Mouse (Mus musculus) left cerebral cortex, adult 18-20 months (tissue): Measurements from ENCODE around the gene H2afj. TPM values are rescaled to one million over a fixed set of nuclear protein-coding genes. Genes with fewer than 3 reads are reported as not detected.
A peak's percentile ranks its signal among the peaks of the same experiment; 100 is the strongest.
"Not testable (repeated sequence)": the region's sequence is repeated elsewhere in the genome, so short reads cannot be mapped to it uniquely, and the experiment has no call there.

Source experiments
- DNase-seq, 2 experiments: peaks; one replicate each; pipeline ENCODE4 v3.0.0; 2021 to 2022; ENCODE audit warnings: low spot score in 2 of 2, mixed read lengths in 1 of 2
- long read RNA-seq, 2 experiments: library from polyadenylated mRNA; stranded (forward); transcript quantifications; one replicate each; pipeline ENCODE4 v2.0.0; 2021
- total RNA-seq, 2 experiments: library from RNA; stranded (reverse); gene quantifications; 2 replicates each; pipeline ENCODE4 v1.2.3; 2021

The H2afj gene
- 10 to 100 TPM; 50.9 to 57.0 TPM for total RNA-seq
- long read RNA-seq, experiment 1, transcript H2afj-201 (1 exons, 1,831 nt), result major isoform, 63 of 65 reads
- long read RNA-seq, experiment 1, partial matches to known transcripts, result 0 of 65 reads
- long read RNA-seq, experiment 1, other reads (novel, unspliced or antisense), result 0 of 65 reads
- long read RNA-seq, experiment 2, transcript H2afj-201 (1 exons, 1,831 nt), result major isoform, 60 of 61 reads
- long read RNA-seq, experiment 2, partial matches to known transcripts, result 0 of 61 reads
- long read RNA-seq, experiment 2, other reads (novel, unspliced or antisense), result 0 of 61 reads

DNA sequence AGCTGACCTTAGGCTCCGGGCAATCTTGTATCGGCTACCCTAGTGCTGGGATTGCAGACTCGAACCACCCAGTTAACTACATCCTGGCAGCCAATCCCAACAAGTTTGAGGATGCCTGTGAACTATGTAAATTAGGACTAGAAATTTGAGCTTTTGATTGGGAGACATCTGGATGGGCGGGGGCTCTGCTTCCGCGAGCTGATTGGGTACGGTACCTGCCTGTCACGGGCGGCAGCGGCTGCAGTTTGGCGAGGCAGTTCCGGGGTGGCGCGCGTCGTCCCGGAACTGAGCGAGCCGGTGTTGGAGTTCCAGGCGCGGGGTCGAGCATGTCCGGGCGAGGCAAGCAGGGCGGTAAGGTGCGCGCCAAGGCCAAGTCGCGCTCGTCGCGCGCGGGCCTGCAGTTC, at the start of gene H2afj:
Gene H2afj, plus strand, starts transcription at position 231 of the 404 bp plus-strand sequence.
- peak; percentile 97 to 98 for DNase-seq

DNA sequence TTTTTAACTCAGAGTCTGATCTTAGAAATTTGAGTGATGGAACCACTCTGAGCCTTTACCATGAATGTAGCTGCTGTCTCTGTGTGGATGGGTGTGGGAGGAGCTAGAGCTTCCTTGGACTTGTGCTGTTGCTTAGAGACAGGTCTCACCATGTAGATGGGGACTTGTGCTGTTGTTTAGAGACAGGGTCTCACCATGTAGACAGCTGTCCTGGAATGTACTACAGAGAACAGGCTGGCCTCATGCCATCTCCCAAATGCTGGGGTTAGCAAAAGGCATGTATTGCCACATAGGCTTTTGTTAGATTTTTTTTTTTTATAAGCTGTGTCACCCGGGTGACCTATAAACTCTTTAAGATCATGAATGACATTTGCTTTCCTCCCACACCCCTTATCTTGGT, 44.1 kb upstream of the H2afj start:
- DNase-seq, result no peak

DNA sequence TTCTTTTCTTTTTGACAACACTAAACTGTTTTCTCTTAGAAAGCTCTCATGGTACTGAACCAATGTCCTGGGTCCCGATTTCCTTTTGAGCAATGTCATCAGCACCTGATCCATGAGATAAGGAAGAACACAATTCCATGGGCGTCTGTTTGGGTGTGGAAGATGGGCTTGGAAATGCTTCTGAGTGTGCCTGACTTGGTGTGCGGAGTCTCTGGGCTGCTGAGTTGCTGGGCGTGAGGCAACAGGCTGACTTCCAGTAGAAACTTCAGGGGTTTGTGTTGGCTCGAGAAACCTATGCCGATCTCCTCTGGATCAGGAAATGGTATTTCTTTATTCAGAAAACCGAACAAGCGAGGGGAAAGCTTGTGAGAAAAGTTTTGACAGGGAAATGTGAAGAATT, 38.9 kb upstream of the H2afj start:
- DNase-seq, result no peak

DNA sequence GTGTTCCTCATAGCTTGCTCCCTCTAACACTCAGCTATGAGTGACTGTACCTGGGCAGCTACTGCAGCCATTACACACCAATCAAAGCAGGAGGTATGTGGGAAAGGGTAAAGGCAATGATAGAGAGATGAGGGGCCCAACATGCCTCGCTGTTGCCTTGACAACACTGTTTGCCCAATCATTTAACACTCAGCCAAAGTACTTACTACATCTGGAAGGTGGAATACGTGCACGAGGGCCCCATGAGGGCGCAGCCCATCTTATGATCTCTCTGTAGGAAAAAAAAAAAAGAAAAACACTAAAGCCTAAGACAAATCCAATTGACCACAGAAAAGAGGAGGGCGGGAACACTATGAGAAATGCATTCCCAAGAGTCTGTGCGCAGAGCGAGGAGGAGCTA, 38.2 kb upstream of the H2afj start:
- DNase-seq, result no peak

DNA sequence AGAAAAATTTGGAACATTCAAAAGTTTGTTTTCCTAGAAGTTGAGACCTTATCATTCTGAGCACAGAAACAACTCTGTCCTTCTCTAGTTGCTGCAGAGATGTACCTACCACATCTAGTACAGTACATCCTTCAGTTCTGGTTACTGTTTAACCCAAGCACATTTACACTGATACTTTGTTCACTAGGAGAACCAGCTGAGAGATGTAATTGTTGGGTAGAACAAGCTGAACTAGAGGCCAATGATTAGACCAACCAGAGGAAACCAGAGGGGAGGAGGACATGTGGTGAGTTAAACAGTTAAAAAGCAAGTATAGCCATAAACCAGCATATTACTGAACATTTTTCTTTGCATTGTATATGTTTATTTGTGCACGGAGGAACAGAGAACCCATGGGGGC, 31.7 kb upstream of the H2afj start:
- DNase-seq, result no peak

DNA sequence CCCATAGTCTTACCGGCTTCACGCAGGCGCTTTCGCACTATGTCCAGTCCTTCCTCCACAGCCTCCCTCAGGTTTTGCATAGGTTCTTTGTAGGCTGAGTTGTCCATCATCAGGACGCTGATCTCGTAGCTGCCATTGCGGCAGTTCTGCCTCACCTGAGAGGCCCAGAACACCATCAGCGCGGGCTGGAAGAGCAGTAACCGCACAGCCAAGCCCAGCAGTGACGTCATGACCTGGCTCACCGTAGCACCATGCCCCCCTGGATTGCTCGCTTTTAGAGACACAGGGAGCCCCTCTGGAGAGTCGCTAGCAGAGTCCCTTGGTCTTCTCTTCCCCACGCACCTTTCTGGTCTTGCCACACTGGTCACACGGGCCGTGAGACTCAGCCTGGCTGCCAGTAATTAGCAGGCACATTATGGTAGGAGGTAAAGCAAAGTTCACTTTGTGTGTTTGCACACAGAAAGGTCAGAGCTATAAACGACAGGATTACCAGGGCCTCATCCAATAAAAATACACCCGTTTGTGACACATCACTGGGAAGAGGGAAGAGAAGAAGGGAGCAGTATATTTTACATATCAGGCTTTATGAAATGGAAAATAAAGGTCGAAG, 26.6 kb upstream of the H2afj start, which contains the start of gene Gucy2c:
Gene Gucy2c, minus strand, starts transcription at position 389 of the 610 bp plus-strand sequence.
- no peak for DNase-seq

DNA sequence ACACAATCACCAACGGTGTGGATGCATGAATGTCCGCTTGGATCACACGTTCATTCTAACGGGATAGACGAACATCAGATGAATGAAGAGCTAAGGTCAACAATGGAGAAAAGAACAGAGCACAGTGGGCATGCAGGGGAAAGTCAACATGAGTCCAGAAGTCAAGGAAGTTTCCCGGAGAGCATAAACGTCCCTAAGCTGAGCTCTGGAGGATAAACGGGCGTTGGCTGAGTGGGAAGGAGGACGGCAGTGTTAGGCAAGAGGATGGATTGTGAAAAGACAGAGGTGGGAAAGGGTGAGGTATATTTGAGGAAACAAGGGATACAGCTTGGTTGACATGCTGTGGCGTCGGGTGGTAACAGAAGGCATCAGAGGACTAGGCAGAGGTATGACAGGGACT, 25.9 kb upstream of the H2afj start:
- no peak for DNase-seq

DNA sequence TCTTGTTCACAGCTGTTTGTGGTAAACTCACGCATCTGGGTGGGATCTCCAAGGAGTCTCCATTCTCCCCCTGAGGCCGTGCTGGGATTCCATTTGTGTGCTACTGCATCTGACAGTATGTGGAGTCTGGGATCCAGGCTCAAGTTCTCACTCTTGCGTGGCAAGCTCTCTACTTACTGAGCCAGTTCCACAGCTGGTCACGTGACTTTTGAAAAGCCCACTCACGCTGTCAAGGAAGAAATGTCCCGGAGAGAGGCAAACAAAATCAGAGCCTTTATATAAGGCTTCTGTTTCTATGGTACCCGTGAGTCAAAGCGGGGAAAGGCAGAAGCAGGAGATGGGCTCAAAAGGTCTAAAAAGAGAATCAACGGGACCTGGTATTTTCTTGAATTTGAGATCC, 25.3 kb upstream of the H2afj start:
- DNase-seq, result peak in 1 of 2 experiments; percentile 20

DNA sequence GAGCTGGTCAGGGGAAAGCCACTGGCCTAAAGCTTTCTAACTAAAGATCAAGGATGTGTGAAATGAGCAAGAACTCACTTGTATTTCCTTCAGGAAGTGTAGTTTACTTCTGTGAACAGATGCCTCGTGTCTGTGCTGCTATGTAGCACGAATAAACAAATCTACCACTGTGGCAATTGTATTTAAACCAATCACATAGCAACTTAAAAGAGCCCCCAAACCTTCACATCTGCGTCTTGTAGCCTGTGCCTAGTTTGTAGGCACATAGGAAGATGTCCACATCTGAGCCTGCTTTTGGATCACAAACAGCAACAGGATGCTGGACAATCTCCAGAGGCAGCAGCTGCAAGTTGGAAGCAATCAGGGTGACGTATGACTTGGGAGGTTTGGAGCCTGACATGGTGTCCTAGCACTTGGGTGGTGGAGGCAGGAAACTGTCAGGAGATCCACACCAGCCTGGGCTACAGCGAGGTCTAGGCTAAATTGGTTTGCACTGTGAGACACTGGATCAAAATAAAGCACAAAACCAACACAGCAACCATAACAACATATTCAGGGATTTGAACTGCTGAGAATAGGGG, 18.6 kb upstream of the H2afj start:
- no peak for DNase-seq

DNA sequence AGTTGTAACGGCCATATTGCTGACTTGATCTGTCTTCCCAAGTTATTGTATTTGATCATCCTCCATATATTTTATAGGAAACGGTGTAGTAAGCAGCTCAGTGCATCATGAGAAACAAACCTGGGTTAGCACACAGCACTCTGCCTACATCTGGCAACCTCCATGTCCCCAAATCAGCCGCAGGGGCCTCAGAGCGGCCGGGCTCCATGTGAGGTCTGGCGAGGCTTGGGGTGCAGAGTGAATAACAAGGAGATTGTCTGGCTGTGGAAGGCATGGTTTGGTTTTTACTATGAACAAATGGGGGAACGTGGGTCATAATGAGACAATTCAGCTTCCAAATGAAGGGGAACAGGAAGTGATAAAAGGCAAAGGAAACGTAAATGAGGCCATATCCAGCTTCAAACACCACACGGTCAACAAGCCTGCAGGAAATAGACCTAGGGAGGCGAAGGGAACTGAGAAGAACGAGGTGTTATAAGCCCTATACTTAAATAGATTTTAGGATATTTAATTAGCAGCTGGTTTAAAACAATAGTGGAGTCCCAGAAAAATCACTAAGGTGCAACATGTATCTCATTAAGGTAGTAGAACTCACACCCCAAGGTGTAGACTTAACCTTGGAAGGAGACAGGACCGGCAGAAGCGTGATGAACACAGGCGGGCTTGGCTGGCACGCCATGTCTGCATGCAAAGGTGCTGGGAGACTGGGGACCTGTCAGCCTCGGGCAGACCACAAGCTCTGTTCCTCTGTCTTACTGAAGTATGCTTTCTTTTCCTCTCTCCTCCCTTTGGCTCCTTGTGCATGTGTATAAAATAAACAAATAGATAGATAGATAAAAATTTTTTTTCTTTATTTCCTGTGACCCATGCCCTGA, 14.9 kb upstream of the H2afj start:
- no peak for DNase-seq

DNA sequence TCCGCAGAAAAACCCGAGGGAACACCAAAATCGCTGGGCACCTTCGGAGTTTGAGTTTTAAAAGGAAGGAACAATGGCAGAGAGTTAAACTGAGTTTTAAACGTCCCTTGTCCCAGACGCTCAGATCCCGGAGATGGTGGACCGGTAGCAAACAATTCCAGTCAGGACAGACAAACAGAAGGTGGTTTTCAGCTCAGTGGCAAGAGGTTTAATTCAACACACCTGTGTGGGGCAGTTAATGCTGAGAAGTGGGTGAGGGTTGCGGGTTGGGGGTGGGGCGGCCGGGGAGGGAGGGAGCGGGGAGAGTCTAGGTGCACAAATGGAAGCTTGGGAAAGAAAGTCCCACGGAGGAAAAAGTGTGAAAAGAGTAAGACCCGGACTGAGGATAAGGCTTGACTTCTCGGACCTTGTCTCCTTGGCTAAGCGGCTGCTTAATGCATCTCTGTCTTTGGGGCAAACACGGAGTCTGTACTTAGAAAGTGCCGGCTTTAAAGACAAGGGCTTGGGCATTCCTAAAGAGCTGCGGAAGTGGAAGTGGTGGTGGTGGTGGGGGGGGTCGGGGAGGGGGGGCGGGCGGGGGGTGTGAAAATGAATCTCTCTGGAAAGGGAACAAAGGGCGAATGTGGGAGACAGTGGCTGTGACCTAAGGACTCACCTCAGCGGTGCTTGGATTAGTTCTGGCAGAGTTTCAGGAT, 14.1 kb upstream of the H2afj start:
- DNase-seq, result no peak

DNA sequence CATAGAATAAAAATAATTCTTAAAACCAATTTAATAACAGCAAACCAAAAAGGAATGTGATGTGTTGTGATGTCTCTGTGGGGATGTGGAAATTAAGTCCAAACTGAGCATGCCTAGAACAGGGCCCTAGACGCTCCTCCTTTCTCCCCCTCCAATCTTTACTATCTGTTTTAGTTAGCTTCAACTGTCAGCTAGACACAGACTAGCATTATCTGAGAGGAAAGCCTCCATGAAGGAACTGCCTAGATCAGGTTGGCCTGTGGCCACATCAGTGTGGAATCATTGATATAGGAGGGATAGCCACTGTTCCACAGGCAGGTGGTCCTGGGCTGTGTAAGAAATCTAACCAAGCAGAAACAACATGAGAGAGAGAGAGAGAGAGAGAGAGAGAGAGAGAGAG, 12.9 kb upstream of the H2afj start:
- DNase-seq, result no peak

DNA sequence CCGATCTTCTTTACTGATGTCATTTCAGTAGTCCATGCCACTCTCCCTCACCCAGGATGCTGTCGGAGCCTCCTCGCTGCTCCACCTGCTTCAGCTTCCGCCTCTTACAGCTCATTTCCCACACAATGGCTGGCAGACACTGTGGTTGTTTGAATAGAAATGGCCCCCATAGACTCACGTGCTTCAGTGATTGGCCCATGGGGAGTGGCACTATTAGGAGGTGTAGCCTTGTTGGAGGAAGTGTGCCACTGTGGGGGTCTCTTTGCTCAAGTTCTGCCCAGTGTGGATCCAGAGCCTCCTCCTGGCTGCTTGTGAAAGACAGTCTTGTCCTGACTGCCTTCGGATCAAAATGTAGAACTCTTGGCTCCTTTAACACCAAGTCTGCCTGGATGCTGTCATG, 12.2 kb upstream of the H2afj start:
- no peak for DNase-seq

DNA sequence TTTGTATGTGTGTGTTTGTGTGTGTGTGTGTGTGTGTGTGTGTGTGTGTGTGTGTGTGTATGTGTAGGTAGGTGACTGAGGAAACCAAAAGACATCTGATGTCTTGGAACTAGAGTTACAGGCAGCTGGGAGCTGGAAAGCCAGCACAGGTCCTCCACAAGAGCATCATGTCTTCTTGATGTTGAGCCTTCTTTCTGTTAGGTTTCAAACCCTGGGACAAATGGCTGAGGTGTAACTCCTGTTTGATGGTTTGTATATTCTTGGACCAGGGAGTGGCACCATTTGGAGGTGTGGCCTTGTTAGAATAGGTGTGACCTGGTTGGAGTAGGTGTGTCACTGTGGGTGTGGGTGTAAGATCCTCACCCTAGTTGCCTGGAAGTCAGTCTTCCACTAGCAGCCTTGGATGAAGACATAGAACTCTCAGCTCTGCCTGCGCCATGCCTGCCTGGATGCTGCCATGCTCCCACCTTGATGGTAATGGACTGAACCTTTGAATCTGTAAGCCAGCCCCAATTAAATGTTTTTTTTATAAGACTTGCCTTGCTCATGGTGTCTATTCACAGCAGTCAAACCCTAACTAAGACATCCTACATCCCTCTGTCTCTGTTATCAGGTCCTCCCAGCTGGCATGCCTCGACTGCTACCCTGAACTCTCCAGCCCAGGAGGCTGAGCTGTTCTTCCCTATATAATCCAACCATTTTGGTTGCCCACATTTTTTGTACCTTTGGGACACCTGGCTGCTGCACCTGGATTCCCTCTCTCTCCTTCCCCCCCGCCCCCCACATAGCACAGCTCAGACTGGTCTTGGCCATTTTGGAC, 10.0 kb upstream of the H2afj start:
- DNase-seq, result not testable (repeated sequence)

DNA sequence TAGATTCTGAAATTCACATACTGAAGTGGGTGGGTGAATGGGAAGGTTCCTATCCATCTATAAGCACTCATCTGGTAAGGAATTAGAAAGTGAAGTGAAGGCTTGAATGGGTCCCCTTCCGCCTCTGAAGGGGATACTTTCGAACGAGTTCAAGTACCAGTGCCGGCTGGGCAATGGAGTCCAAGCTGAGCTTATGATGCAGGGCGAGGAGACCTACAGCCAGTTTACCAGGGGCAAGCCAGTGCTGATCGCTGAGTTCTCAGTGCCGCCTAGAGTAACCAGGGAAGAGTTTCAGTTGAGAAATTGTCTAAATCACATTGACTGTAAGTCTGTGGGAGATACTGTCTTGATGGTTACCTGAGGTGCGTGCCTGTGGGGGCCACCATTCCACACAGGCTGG, 7.3 kb upstream of the H2afj start:
- no peak for DNase-seq

DNA sequence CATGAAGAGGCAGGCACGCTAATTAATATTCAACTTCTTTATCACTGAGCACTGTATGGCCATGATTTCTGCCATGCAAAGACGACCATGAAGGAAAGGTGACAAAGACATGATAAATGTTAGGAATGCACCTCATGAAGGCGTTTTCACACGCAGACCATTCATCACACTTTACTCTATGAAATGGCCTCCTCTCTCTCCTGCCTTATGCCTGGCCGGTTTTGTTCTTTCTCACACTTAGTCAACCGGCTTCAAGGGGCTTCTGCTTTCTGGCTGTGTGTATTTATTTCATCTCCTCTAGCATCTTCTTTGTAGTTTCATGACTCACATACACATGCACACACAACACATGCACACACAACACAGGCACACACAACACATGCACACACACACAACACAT, 6.8 kb upstream of the H2afj start:
- DNase-seq, result no peak

DNA sequence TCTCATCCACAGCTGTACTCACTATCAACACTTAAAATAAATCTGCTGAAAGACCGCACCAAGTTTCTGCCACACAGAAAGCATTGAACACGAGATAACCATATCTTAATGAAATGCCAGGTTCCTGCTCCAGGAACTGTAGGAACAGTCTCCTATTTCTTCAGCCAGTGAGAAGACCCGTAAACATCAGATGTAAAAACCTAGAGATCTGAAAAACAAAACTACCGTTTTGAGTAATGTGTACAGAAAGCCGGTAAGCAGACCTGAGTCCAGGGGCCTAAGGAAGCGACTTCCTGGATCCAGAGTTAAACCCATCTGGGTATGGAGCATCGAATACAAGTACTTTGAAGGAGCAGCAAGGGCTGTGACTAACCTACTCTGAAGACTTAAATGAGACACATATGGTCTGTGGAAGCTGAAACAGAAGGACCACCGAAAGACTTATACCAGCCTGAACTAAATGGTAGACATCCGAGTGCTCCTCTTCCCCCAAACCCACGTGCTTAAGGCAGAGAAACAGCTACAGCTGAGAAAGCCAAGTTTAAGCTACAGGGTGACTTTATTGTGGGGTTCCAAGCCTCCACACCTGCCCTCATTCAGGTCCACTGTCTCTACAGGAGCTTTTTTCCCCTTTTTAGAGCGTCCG, 4.8 kb upstream of the H2afj start:
- no peak for DNase-seq

DNA sequence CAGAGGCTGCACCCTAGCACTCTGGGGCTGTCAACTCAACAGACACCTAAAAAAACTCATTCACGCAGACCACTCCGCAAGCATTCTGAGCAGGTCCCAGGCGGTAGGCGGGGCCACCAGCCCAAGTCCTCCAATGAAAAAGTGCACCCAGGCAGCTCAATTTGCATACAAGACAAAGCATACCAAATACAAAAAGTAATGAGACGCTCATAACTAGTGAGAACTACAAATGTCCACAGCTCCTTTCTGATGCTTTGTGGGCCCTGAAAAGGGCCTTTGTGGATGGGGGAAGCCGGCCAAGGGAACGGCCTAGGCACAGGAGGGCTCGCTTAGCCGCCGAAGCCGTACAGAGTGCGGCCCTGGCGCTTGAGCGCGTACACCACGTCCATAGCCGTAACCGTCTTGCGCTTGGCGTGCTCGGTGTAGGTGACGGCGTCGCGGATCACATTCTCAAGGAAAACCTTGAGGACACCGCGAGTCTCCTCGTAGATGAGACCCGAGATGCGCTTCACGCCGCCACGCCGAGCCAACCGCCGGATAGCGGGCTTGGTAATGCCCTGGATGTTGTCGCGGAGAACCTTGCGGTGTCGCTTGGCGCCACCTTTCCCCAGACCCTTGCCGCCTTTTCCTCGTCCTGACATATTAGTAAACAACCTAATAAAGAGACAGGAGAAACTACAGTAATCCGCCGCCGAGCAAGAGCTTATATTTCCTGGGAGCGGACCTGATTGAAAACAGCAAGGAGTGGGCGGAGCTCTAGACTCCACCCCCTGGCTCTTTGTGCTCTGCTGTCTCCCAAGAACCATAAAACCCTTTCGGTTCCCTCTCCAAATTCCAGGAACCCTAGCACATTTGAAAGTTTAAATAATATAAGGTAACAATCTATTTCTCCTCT, 4.1 kb upstream of the H2afj start, which contains the start of gene Hist4h4:
Gene Hist4h4, minus strand, starts transcription at position 677 of the 895 bp plus-strand sequence.
- DNase-seq, result peak; percentile 95
